Mouse (Mus musculus) MEL (cell line): ENCODE measurements at regions not wholly inside any gene's neighbourhood (a gene's known extent, or its start where the extent isn't known, plus 50 kb on each side); places are given as distances from the start of the nearest gene placed in this dataset.

Experiments
- BHLHE40 ChIP-seq: IDR thresholded peaks from 2 replicates; pipeline ENCODE4 v1.6.1; 2012; ENCODE audit warnings: low read depth, mild to moderate bottlenecking, inconsistent platforms, low read length, improper control_type of control experiment, borderline replicate concordance
- GATA1 ChIP-seq: IDR thresholded peaks from 2 replicates; pipeline ENCODE4 v1.6.1; 2011; ENCODE audit warnings: low read depth, low read length, improper control_type of control experiment
- MAFK ChIP-seq: IDR thresholded peaks from 2 replicates; pipeline ENCODE4 v1.6.1; 2011; ENCODE audit warnings: low read depth, mild to moderate bottlenecking, low read length, improper control_type of control experiment, borderline replicate concordance
- NRF1 ChIP-seq: IDR thresholded peaks from 2 replicates; pipeline ENCODE4 v1.6.1; 2014; ENCODE audit warnings: low read depth, mild to moderate bottlenecking, inconsistent platforms, low read length, improper control_type of control experiment, moderate library complexity; ENCODE audit not compliant: poor library complexity, insufficient read depth, severe bottlenecking
- POLR2A ChIP-seq, 2 experiments: IDR thresholded peaks; 2 replicates each; pipeline ENCODE4 v1.6.1; 2011 to 2012; ENCODE audit warnings: low read length in 2 of 2, mild to moderate bottlenecking in 2 of 2, control low read depth in 1 of 2, improper control_type of control experiment in 1 of 2, low read depth in 1 of 2, moderate library complexity in 1 of 2; ENCODE audit not compliant: control insufficient read depth in 1 of 2, insufficient read depth in 1 of 2, poor library complexity in 1 of 2
- SIN3A ChIP-seq: IDR thresholded peaks from 2 replicates; pipeline ENCODE4 v1.6.1; 2012; ENCODE audit warnings: low read length, improper control_type of control experiment, inconsistent platforms
- ZC3H11A ChIP-seq: IDR thresholded peaks from 2 replicates; pipeline ENCODE4 v1.6.1; 2012; ENCODE audit warnings: low read depth, mild to moderate bottlenecking, inconsistent platforms, low read length, improper control_type of control experiment
- ZNF384 ChIP-seq: IDR thresholded peaks from 2 replicates; pipeline ENCODE4 v1.6.1; 2012; ENCODE audit warnings: low read depth, mild to moderate bottlenecking, inconsistent platforms, low read length, improper control_type of control experiment

- TF ChIP-seq ZNF384 (no peak), SIN3A (no peak), POLR2A (IDR thresholded peaks at IDR 0.05; ENCODE audit: control insufficient read depth in 1 of 2, insufficient read depth in 1 of 2, low read depth in 1 of 2, low read length in 2 of 2, poor library complexity in 1 of 2) (no peak), BHLHE40 (no peak), ZC3H11A (no peak), NRF1 (no peak), GATA1 (no peak), MAFK (no peak)
These were observed 426.3 kb downstream of the Sorl1 start for GRCm38 (mm10) chr9:41697611-41698467.
